Mouse (Mus musculus) naive thymus-derived CD4-positive, alpha-beta T cell, adult 2 months (primary cell): ENCODE measurements around the gene Vmn2r107.

ENCODE experiments used
- DNase-seq: peaks from one replicate; pipeline ENCODE4 v3.0.0-alpha.2; 2011; ENCODE audit warnings: low read depth

Gene Vmn2r107

GRCm38 (mm10) chr17:20344942-20345341 is at the start of gene Vmn2r107:
Gene Vmn2r107 (plus strand): TSS chr17:20345242.
- DNase-seq: no peak

GRCm38 (mm10) chr17:20305790-20306189 is 39.3 kb upstream of the Vmn2r107 start:
- DNase-seq: no peak

- DNase-seq: no peak
Measured at GRCm38 (mm10) chr17:20399105-20399504, 54.1 kb downstream of the Vmn2r107 start.

GRCm38 (mm10) chr17:20413846-20414245 is 68.8 kb downstream of the Vmn2r107 start, which contains the start of gene Vmn1r224:
Gene Vmn1r224 (plus strand): TSS chr17:20414146.
- no peak for DNase-seq
